Mouse (Mus musculus) right cerebral cortex, postnatal 4 days (tissue): ENCODE measurements around the gene Gabrr1.
"Not testable (repeated sequence)": the region's sequence is repeated elsewhere in the genome, so short reads cannot be mapped to it uniquely, and the experiment has no call there.

Experiments used
- DNase-seq: peaks from one replicate; pipeline ENCODE4 v3.0.0-alpha.2; 2022

Gabrr1 gene

GRCm38 (mm10) chr4:33132221-33132620 is at the start of gene Gabrr1:
Gabrr1 (plus strand) TSS chr4:33132521.
- DNase-seq: no peak

GRCm38 (mm10) chr4:33099118-33099694 is 33.1 kb upstream of the Gabrr1 start:
- DNase-seq: no peak

- no peak for DNase-seq
Observed at GRCm38 (mm10) chr4:33109720-33110458, 22.4 kb upstream of the Gabrr1 start.

- DNase-seq: no peak
Observed at GRCm38 (mm10) chr4:33110845-33111244, 21.5 kb upstream of the Gabrr1 start.

- no peak for DNase-seq
Observed at GRCm38 (mm10) chr4:33111358-33111757, 21.0 kb upstream of the Gabrr1 start.

- not testable (repeated sequence) for DNase-seq
Observed at GRCm38 (mm10) chr4:33112866-33113265, 19.5 kb upstream of the Gabrr1 start.

GRCm38 (mm10) chr4:33119118-33119517 is 13.2 kb upstream of the Gabrr1 start:
- peak; percentile 88 for DNase-seq

- DNase-seq: peak; percentile 28
Observed at GRCm38 (mm10) chr4:33124493-33124892, 7.8 kb upstream of the Gabrr1 start.

- peak; percentile 34 for DNase-seq
Observed at GRCm38 (mm10) chr4:33125409-33126084, 6.8 kb upstream of the Gabrr1 start.

GRCm38 (mm10) chr4:33146679-33147291 is 14.5 kb downstream of the Gabrr1 start:
- no peak for DNase-seq

GRCm38 (mm10) chr4:33147825-33148224 is 15.5 kb downstream of the Gabrr1 start:
- peak; percentile 65 for DNase-seq

GRCm38 (mm10) chr4:33149150-33149549 is 16.8 kb downstream of the Gabrr1 start:
- DNase-seq: no peak

GRCm38 (mm10) chr4:33152087-33153038 is 20.0 kb downstream of the Gabrr1 start:
- no peak for DNase-seq

- DNase-seq: no peak
Observed at GRCm38 (mm10) chr4:33183477-33183876, 51.2 kb downstream of the Gabrr1 start.

- DNase-seq: peak; percentile 52
Observed at GRCm38 (mm10) chr4:33188164-33188563, 55.8 kb downstream of the Gabrr1 start.

- peak; percentile 87 for DNase-seq
Observed at GRCm38 (mm10) chr4:33188781-33189734, 56.7 kb downstream of the Gabrr1 start.

GRCm38 (mm10) chr4:33189735-33190036 is 57.4 kb downstream of the Gabrr1 start, which contains the start of gene Pm20d2:
Pm20d2 (minus strand) TSS chr4:33189737.
- no peak for DNase-seq

- DNase-seq: no peak
Observed at GRCm38 (mm10) chr4:33198117-33198516, 65.8 kb downstream of the Gabrr1 start.

GRCm38 (mm10) chr4:33204682-33205081 is 72.4 kb downstream of the Gabrr1 start:
- peak; percentile 54 for DNase-seq

- DNase-seq: no peak
Observed at GRCm38 (mm10) chr4:33207551-33207950, 75.2 kb downstream of the Gabrr1 start.
